Mouse (Mus musculus) lung, adult 2 months (tissue): ENCODE data around the gene Sema4a. TPM values are rescaled to one million over a fixed set of nuclear protein-coding genes. Genes with fewer than 3 reads are reported as not detected.

Experiments used
- DNase-seq: peaks from one replicate; pipeline ENCODE4 v3.0.0; 2022
- H3K4me1 ChIP-seq: fragments of 200-500 bp; 2 replicates; pipeline ENCODE4 v1.6.1; 2011; ENCODE audit warnings: low read length; ENCODE audit not compliant: control insufficient read depth, insufficient read depth
- H3K4me3 ChIP-seq: fragments of 200-500 bp; replicated peaks from 2 replicates; pipeline ENCODE3; 2011; ENCODE audit warnings: low read depth, mild to moderate bottlenecking, control low read depth, low read length; ENCODE audit errors: extremely low read depth
- CTCF ChIP-seq: fragments of 200-500 bp; IDR thresholded peaks from 2 replicates; pipeline ENCODE4 v1.5.1; 2011; ENCODE audit warnings: mild to moderate bottlenecking, low read length, control low read depth; ENCODE audit not compliant: insufficient read depth
- POLR2A ChIP-seq: fragments of 200-500 bp; IDR thresholded peaks from 2 replicates; pipeline ENCODE4 v1.6.1; 2011; ENCODE audit warnings: low read depth, mild to moderate bottlenecking, control low read depth, low read length, borderline replicate concordance; ENCODE audit errors: extremely low read depth
- WGBS: fragments of 180-500 bp; shearing (Covaris S2); methylation state at CpG from one replicate; pipeline ENCODE4 v1.1.7; 2018; 5-methylcytosine and 5-hydroxymethylcytosine counted together
- polyA plus RNA-seq: library from polyadenylated mRNA; depleted of rRNA; stranded (reverse); fragments of >200 nt; gene quantifications from 2 replicates; pipeline ENCODE4 v1.2.3, GENCODE M21; 2012

Gene Sema4a
- polyA plus RNA-seq, 1 experiment, result 58.3 TPM

DNA sequence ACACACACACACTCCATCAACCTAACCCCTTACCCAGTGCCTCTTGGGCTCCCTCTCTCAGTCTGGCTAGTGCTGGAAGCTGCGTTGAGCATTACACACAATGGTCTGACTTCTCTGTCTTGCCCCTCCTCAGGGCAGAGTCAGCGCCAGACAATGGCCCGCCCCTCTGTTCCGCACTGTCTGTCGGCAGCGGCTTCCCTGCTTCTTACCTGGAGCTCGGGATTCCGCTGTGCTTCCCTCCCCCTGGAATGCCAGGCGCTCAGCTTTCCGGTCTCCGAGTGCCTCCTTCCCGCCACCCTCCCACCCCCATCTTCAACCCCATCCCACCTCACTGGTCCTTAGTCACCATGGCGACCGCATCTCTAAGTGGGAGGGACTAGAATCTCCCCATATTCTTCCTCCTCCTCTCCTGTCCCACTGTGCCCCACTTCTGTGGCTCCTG is 2.2 kb downstream of the Sema4a start:
- DNase-seq, result no peak
- Histone ChIP-seq H3K4me3 (no peak overlapping the region), H3K4me1 (no peaks in the 10 kb centered on the region; the same call in 1 of the 2 replicates)
- WGBS, result 5% methylated on average over 14 of the region's 14 CpGs
- TF ChIP-seq CTCF, result no peak
- TF ChIP-seq POLR2A, result no peak

DNA sequence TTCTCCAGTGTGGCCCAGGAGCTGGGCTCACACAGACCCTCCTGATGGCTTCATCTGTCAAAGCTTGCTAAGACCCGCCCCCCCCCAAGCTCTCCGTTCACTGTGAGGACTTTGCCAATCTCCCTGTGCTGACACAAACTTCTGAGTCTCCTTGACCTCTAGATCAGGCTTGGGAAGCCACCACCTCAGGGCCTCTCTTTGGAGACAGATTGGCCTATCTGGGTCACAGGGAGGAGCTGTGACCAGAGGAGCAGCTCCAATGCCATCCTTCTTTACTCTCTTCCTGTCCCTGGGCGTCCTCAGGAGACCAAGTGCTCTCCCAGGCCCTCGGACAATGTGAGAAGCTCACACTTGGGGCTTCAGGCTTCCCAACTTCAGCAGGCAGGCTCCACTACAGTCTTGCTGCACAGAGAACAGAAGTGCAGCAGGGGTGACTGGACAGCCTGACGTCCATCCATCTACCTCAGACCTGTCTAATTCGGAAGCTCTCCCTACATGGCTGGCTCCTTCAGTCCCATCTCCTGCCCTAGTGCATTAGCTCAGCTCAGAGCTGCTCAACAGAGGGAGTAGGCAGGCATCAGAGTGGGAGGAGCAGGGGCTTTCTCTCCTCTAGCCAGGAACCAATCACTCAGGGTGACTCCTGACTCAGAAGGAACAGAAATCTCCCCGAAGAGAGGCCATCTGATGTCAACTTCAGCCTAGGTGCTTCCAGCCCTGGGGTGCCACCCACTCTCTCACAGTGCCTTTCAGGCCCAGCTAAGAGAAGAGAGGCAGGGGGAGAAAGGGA is 4.0 kb downstream of the Sema4a start:
- no peak for TF ChIP-seq POLR2A
- TF ChIP-seq CTCF, result no peak
- no peak overlapping the region for H3K4me3 ChIP-seq
- DNase-seq, result no peak
- H3K4me1 ChIP-seq, result no peaks in the 10 kb centered on the region; the same call in 1 of the 2 replicates
- 67% methylated on average over 7 of the region's 7 CpGs for WGBS

GRCm38 (mm10) chr3:88456313-88456712 is 4.7 kb downstream of the Sema4a start:
- WGBS, result 70% methylated on average over 8 of the region's 8 CpGs
- TF ChIP-seq CTCF (no peak), POLR2A (no peak)
- Histone ChIP-seq H3K4me3 (no peak overlapping the region), H3K4me1 (no peaks in the 10 kb centered on the region; the same call in 1 of the 2 replicates)
- DNase-seq, result peak; percentile 34

DNA sequence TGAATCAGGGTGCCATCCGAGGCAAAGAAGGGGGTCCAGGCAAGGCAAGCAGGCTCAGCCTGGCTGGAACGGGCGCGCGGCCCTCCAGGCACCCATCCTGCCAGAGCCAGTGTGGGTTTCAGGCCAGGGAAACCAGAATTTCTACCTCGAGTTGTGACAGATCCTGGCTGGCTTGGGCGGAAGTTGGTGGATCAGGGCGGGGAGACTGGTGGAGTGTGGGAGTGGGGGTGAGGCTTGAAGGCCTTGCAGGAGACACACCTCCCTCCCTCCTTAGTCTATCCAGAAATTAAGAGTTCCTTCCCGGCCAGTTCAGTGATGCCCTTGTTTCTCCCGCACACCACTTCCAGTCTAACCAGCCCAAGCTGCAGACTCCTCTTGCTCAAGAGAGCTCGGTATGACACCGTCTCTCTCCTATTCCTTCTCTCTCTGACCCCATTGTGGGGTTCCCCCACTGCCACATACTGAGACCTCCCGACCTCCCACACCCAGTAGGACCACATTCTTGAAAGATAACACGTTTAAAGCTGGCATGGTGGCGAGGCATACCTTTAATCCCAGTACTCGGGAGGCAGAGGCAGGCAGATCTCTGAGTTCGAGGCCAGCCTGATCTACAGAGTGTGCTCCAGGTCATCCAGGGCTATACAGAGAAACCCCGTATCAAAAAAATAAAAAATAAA is 5.3 kb downstream of the Sema4a start:
- 60% methylated on average over 18 of the region's 18 CpGs for WGBS
- peak; percentile 64 for DNase-seq
- TF ChIP-seq CTCF (no peak), POLR2A (peak; percentile 30; the same call in 1 of the 2 replicates)
- H3K4me1 ChIP-seq, result no peaks in the 10 kb centered on the region; the same call in 1 of the 2 replicates
- H3K4me3 ChIP-seq, result peak overlapping the region; percentile 56

DNA sequence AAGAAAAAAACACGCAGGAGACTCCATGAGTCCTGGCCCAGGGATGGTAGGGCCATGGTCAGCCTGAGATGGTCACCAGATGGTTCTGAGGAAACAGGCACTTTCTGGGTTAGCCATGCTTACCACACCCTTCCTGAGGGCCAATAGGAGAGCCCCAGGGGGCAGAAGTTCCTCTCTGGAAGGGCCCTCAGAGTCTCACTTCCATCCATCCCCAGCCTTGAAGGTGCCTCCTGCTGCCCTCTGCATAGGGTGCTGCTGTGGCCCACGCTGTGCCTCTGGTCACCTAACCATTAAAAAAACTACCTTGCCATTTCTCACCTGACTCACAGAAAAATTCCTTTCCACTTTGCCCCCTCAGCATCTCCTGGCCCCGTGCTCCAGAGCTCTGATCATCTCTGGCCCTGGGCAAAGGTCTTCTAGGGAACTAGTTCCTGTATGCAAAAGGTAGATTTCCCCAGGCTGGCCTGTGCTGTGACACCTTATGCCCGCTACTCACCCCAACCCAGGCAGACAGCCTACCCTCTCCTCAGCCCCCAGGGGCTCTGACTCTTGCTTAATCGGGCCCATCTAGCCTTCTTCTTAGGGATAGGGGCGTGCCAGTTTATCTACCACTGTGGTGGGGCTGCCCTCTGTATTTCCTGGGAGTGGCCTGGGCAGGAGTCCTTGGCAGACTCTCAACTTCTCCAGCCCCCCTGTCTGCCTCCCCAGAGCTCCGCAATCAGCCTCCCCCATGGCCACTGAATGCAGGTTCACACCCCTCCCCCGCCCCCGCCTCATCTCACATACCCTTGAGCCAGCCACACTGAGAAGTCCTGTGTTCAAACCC is 6.0 kb downstream of the Sema4a start:
- TF ChIP-seq CTCF (no peak), POLR2A (no peak)
- Histone ChIP-seq H3K4me3 (peak overlapping the region; percentile 56), H3K4me1 (no peaks in the 10 kb centered on the region; the same call in 1 of the 2 replicates)
- WGBS, result 46% methylated on average over 9 of the region's 9 CpGs
- DNase-seq, result no peak

DNA sequence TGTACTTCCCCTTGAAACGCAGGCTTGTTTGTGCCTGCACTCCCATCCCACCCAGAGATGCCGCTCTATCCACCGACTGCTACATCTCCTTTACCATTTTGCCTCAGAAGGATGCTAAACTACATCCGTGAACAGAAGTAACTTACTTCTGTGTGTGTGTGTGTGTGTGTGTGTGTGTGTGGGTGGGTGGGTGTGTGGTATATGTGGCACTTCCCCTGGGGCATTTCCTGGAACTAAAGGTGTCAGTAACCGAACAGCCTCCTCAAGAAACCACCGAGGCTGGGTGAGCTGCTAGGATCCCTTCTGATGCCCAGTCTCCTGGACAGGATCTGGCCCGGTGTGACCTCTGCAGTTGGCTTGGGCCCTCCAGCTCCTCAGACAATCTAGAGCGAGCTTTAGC is 7.0 kb downstream of the Sema4a start:
- no peak overlapping the region for H3K4me3 ChIP-seq
- WGBS, result 61% methylated on average over 8 of the region's 8 CpGs
- no peak for DNase-seq
- no peak for TF ChIP-seq CTCF
- no peaks in the 10 kb centered on the region; the same call in 1 of the 2 replicates for H3K4me1 ChIP-seq

- no peak for DNase-seq
- TF ChIP-seq CTCF (no peak), POLR2A (no peak)
- no peaks in the 10 kb centered on the region; the same call in 1 of the 2 replicates for H3K4me1 ChIP-seq
- 44% methylated on average over 8 of the region's 8 CpGs for WGBS
- H3K4me3 ChIP-seq, result no peak overlapping the region
These were observed 7.6 kb downstream of the Sema4a start for GRCm38 (mm10) chr3:88453369-88453768.

DNA sequence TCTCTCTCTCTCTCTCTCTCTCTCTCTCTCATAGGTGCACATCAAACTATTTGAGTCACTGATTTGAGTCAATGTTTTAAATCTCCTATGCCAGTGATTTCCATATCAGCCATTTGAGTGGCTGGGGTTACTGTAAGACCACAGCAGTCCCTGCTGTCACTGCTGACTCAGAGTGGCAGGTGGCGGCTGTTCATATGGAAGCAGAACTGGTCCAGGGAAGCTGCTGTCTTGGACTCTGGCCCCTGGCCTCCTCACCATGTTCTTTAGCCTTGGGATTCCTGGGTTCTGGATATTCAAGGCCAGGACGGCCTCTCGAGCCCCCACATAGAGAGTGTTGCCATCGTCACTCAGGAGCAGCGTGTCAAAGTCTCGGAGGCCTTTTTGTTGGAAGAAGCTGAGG is 8.3 kb downstream of the Sema4a start:
- no peak for TF ChIP-seq CTCF
- TF ChIP-seq POLR2A, result no peak
- Histone ChIP-seq H3K4me3 (no peak overlapping the region), H3K4me1 (no peaks in the 10 kb centered on the region; the same call in 1 of the 2 replicates)
- WGBS, result 83% methylated on average over 6 of the region's 6 CpGs
- no peak for DNase-seq

GRCm38 (mm10) chr3:88452246-88452645 is 8.7 kb downstream of the Sema4a start:
- Histone ChIP-seq H3K4me1 (no peaks in the 10 kb centered on the region; the same call in 1 of the 2 replicates), H3K4me3 (no peak overlapping the region)
- TF ChIP-seq POLR2A, result no peak
- no peak for TF ChIP-seq CTCF
- 59% methylated on average over 5 of the region's 5 CpGs for WGBS
- DNase-seq, result no peak
